In genomic region chr8:70486941-70487520, GRCm38 (mm10) we compare ENCODE assay signal across 8 mouse cellular contexts. TPM values are rescaled to one million over a fixed set of nuclear protein-coding genes. Genes with fewer than 3 reads are reported as not detected.
DNase-seq lines count a peak whose midpoint lies in the region; ATAC-seq and TF ChIP-seq lines count a peak whose summit lies in the region.

Gene Tmem59l, minus strand, starts transcription at chr8:70487358.

- peak within 1 kb of the TSS; percentile 68 for H3K4me2 ChIP-seq in midbrain, embryonic 13.5 days (replicated peaks)

- no peak; the same call in 1 of the 2 replicates for TF ChIP-seq POLR2A in testis, adult 2 months (IDR thresholded peaks at IDR 0.05; ENCODE audit: control insufficient read depth, low read depth, low read length)

- H3K4me1 ChIP-seq in testis, adult 2 months (ENCODE audit: control insufficient read depth, insufficient read depth, low read length): peaks cover 40% of the 10 kb centered on the region
- H3K4me1 ChIP-seq in midbrain, embryonic 13.5 days (replicated peaks): peaks cover 36% of the 10 kb centered on the region

- H3K27me3 ChIP-seq in testis, adult 2 months (ENCODE audit: control insufficient read depth, insufficient read depth, low read length): peaks cover 3% of the 10 kb centered on the region
- H3K27me3 ChIP-seq in midbrain, embryonic 13.5 days: peaks cover 95% of the 10 kb centered on the region

- no peak for TF ChIP-seq CTCF in testis, adult 2 months (IDR thresholded peaks at IDR 0.05; ENCODE audit: control insufficient read depth, insufficient read depth, insufficient replicate concordance, low read depth, low read length)

- H3K4me3 ChIP-seq in testis, adult 2 months (ENCODE audit: control insufficient read depth, low read depth, low read length): peak within 1 kb of the TSS; percentile 83
- H3K4me3 ChIP-seq in midbrain, embryonic 13.5 days (replicated peaks): peak within 1 kb of the TSS; percentile 58

- no peaks in the 10 kb centered on the region for H3K36me3 ChIP-seq in testis, adult 2 months (ENCODE audit: control insufficient read depth, insufficient read depth, low read length)
- H3K36me3 ChIP-seq in midbrain, embryonic 13.5 days: peaks cover 10% of the 10 kb centered on the region; the same call in 1 of the 2 replicates

- H3K9me3 ChIP-seq in midbrain, embryonic 13.5 days: no peaks in the 10 kb centered on the region

- ATAC-seq in cerebellum, adult (ENCODE audit: insufficient number of reproducible peaks, low FRiP score, low TSS enrichment): peak; percentile 59; the same call in 1 of the 2 replicates
- peak; percentile 64 for ATAC-seq in midbrain, embryonic 13.5 days

- peak within 1 kb of the TSS; percentile 87 for H3K9ac ChIP-seq in midbrain, embryonic 13.5 days (replicated peaks)

- peak within 1 kb of the TSS; percentile 86 for H3K27ac ChIP-seq in testis, adult 2 months (ENCODE audit: control insufficient read depth, insufficient read depth, low read depth, low read length)
- no peak within 1 kb of the TSS for H3K27ac ChIP-seq in midbrain, embryonic 13.5 days

- no peak for DNase-seq in cerebellum, postnatal 4 days (ENCODE audit: low spot score in 2 of 2)
- DNase-seq in testis, postnatal 10 days (ENCODE audit: low spot score): no peak
- no peak for DNase-seq in layer of hippocampus, adult 8-10 months (ENCODE audit: low spot score in 2 of 2)
- DNase-seq in frontal cortex, postnatal 25 days (ENCODE audit: low spot score in 2 of 2): no peak
- no peak for DNase-seq in kidney, adult 9 months

- 3% methylated on average over 33 of the region's 33 CpGs for WGBS in midbrain, embryonic 13.5 days

RNA-seq across cellular contexts. Expression of gene Tmem59l, which starts in this region (rescaled TPM):
- polyA plus RNA-seq in testis, adult 2 months (2012; rRNA removed): 62.6 and 62.9 TPM in 2 replicates
- 100 to 1,000 TPM; 284 to 307 (median 293) TPM for total RNA-seq in layer of hippocampus, adult 8-10 months (2022)
- polyA plus RNA-seq in midbrain, embryonic 13.5 days (2015; fragmentation: Nextera tagmentation; extraction: Ambion mirVana): 60.6 and 61.5 TPM in 2 replicates
